Mouse (Mus musculus) thymus, adult 2 months (tissue): ENCODE measurements around the gene Thrap3. TPM values are rescaled to one million over a fixed set of nuclear protein-coding genes. Genes with fewer than 3 reads are reported as not detected.

Experiments
- DNase-seq: peaks from one replicate; pipeline ENCODE4 v3.0.0; 2021
- H3K27ac ChIP-seq: fragments of 200-500 bp; 2 replicates; pipeline ENCODE4 v1.5.1; 2012; ENCODE audit warnings: low read length, control low read depth; ENCODE audit not compliant: control insufficient read depth, insufficient read depth
- H3K27me3 ChIP-seq: fragments of 200-500 bp; 2 replicates; pipeline ENCODE4 v1.6.1; 2012; ENCODE audit warnings: mild to moderate bottlenecking, low read length, moderate library complexity, mixed read lengths; ENCODE audit not compliant: control insufficient read depth, insufficient read depth
- H3K36me3 ChIP-seq: fragments of 200-500 bp; 2 replicates; pipeline ENCODE4 v1.6.1; 2012; ENCODE audit warnings: mild to moderate bottlenecking, low read length, moderate library complexity; ENCODE audit not compliant: control insufficient read depth, insufficient read depth
- H3K4me1 ChIP-seq: fragments of 200-500 bp; replicated peaks from 2 replicates; pipeline ENCODE4 v1.6.1; 2012; ENCODE audit warnings: low read length; ENCODE audit not compliant: control insufficient read depth, insufficient read depth
- H3K4me3 ChIP-seq: fragments of 200-500 bp; 2 replicates; pipeline ENCODE4 v1.5.1; 2012; ENCODE audit warnings: mild to moderate bottlenecking, low read length, control low read depth, moderate library complexity; ENCODE audit not compliant: control insufficient read depth, insufficient read depth
- CTCF ChIP-seq: fragments of 200-500 bp; IDR thresholded peaks from 2 replicates; pipeline ENCODE4 v1.5.1; 2012; ENCODE audit warnings: mild to moderate bottlenecking, control low read depth, low read length, moderate library complexity, borderline replicate concordance; ENCODE audit not compliant: control insufficient read depth, poor library complexity, insufficient read depth; ENCODE audit errors: extremely low read depth
- POLR2A ChIP-seq: fragments of 200-500 bp; IDR thresholded peaks from 2 replicates; pipeline ENCODE4 v1.6.1; 2012; ENCODE audit warnings: mild to moderate bottlenecking, low read length, control low read depth, moderate library complexity; ENCODE audit not compliant: control insufficient read depth, poor library complexity, insufficient read depth; ENCODE audit errors: extremely low read depth
- WGBS: fragments of 180-500 bp; shearing (Covaris S2); methylation state at CpG from one replicate; pipeline ENCODE4 v1.1.7; 2018; 5-methylcytosine and 5-hydroxymethylcytosine counted together
- polyA plus RNA-seq: library from polyadenylated mRNA; depleted of rRNA; stranded (reverse); fragments of >200 nt; gene quantifications from 2 replicates; pipeline ENCODE4 v1.2.3, GENCODE M21; 2012

The Thrap3 gene
- polyA plus RNA-seq, 1 experiment = 91.8 TPM

DNA sequence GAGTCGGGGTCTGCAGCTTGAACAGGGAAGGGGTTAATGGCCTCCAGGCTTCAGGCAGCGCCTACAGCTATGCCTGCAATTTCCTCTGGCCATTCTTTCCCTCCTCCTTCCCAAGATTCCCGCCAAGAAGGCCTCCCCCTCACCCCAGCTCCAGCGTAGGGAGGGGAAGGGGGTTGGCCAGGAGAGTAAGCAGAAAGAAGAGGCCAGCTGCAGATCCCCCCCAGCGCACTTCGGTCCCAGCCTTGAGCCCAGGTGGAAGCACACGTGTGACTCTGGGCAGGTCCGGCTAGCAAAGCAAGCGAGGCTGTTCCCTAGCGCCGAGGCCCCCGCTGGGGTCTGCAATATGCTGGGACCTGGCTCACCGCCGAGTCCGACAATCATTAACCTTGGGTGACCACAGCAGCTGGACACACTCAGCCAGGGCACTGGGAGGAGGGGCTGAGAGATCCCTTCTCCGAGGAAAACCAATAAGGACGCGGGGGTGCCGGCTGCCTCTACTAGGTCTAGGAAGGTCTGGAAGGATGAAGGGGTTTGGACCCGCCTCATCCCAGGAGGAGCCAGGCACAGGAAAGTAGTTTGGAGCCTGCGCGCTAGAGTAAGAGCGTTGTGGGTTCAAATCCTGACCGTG lies 54.9 kb downstream of the Thrap3 start, which contains the start of gene Eva1b:
Gene Eva1b, plus strand, starts transcription at position 212 of the 628 bp plus-strand sequence.
- Histone ChIP-seq H3K4me3 (peak within 1 kb of the TSS; percentile 73), H3K27me3 (no peaks in the 10 kb centered on the region), H3K27ac (no peak within 1 kb of the TSS), H3K36me3 (no peaks in the 10 kb centered on the region), H3K4me1 (peaks cover 24% of the 10 kb centered on the region)
- peak; percentile 19 for DNase-seq
- WGBS = 59% methylated on average over 24 of the region's 24 CpGs
- TF ChIP-seq POLR2A (no peak), CTCF (0 out of 2 replicates have a peak, but pooled peaks have one; percentile 8)

DNA sequence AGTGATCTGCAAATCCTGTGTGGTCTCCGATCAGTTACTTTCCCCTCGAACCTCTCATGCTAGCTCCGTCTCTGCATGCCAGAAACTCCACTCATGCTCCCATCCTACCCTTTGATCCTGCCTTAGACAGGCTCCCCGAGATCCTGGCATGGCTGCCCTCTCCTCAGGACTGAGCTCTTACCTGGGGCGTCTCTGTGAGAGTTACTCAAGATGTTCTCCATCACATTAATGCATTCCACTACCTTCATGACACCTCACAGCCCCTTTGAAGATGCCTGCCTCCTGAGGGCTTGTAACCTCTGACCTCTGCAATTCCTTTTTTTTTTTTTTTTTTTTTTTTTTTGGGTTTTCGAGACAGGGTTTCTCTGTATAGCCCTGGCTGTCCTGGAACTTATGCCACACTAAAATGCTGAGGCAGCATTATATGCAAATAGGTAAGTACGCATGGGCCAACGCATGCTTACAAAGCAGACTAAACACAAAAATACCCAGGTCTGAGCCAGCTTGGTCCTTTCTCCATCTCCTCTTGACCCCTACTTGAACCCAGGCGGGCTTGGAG lies 55.5 kb downstream of the Thrap3 start:
- Histone ChIP-seq H3K4me1 (peaks cover 24% of the 10 kb centered on the region), H3K27ac (no peak overlapping the region), H3K36me3 (no peaks in the 10 kb centered on the region), H3K27me3 (no peaks in the 10 kb centered on the region), H3K4me3 (no peak overlapping the region)
- 88% methylated on average over 9 of the region's 9 CpGs for WGBS
- DNase-seq = no peak
- no peak for TF ChIP-seq CTCF
- no peak for TF ChIP-seq POLR2A

DNA sequence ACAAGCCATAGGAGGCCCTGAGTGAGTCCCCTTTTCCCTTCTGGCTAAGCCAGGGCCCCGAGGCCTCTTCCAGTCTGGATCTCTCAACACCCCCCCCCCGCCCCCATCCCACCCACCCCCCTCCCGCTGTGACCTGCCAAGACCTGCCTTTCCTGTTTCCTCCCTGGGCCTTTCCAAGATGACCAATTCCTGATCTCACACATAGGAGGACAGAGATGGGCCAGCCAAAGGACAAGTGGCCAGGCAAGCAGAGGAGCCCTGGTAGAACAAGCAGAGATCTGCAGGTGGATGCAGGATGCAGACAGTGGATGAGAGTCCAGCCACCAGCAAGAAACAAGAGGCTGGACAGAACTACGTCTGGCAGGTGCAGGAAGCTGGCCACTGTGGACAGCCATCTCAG lies 57.2 kb downstream of the Thrap3 start:
- H3K27me3 ChIP-seq = no peaks in the 10 kb centered on the region
- DNase-seq = no peak
- no peak overlapping the region for H3K4me3 ChIP-seq
- H3K36me3 ChIP-seq = no peaks in the 10 kb centered on the region
- H3K4me1 ChIP-seq = peaks cover 23% of the 10 kb centered on the region
- 90% methylated on average over 4 of the region's 4 CpGs for WGBS
- no peak overlapping the region for H3K27ac ChIP-seq
- TF ChIP-seq CTCF (no peak), POLR2A (no peak)

DNA sequence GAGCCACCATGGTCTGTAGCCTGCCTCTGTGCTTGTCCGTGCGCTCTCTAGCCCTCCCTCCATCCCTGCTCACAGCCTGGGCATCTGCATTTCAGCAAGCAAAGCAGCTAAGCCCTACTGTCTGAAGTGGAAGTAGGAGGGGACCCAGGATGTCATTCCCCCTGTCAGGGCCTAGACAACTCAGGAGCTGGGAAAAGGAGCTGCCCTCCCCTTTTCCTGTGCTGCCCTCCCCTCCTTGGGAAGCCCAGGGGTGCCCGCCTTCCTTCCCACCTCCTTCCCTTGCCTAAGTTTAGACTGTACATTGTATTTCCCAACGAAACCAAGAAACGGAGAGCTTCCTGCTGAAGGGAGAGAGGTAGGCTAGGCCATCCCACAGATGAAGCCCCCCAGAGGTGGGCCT lies 61.5 kb downstream of the Thrap3 start:
- no peaks in the 10 kb centered on the region for H3K4me1 ChIP-seq
- TF ChIP-seq CTCF = no peak
- TF ChIP-seq POLR2A = no peak
- peaks cover 25% of the 10 kb centered on the region for H3K36me3 ChIP-seq
- no peak overlapping the region for H3K27ac ChIP-seq
- 96% methylated on average over 5 of the region's 5 CpGs for WGBS
- no peak overlapping the region for H3K4me3 ChIP-seq
- DNase-seq = no peak
- H3K27me3 ChIP-seq = no peaks in the 10 kb centered on the region

DNA sequence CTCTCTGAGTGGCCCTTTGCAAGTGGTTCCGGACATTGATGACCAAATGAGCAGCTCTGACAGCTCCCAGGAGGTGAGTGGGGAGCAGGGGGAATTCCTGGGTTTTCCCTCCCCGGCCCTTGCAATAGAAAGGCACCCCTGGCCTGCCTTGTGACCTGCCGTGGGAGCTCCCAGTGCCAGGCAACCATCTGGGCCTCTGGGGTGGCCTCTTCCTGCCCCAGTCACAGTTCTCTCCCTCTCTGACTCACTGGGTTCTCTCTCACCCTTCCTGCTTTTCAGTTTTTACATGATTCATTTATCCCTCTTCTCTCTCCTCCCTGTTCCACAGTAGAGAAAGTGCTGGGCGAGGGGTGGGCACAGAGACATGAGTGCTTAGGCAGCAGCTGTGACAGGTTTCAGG lies 64.8 kb downstream of the Thrap3 start:
- peaks cover 25% of the 10 kb centered on the region for H3K36me3 ChIP-seq
- TF ChIP-seq POLR2A = no peak
- no peak for TF ChIP-seq CTCF
- H3K27me3 ChIP-seq = no peaks in the 10 kb centered on the region
- H3K4me3 ChIP-seq = no peak overlapping the region
- no peak for DNase-seq
- 82% methylated on average over 4 of the region's 4 CpGs for WGBS
- H3K4me1 ChIP-seq = no peaks in the 10 kb centered on the region
- H3K27ac ChIP-seq = no peak overlapping the region

DNA sequence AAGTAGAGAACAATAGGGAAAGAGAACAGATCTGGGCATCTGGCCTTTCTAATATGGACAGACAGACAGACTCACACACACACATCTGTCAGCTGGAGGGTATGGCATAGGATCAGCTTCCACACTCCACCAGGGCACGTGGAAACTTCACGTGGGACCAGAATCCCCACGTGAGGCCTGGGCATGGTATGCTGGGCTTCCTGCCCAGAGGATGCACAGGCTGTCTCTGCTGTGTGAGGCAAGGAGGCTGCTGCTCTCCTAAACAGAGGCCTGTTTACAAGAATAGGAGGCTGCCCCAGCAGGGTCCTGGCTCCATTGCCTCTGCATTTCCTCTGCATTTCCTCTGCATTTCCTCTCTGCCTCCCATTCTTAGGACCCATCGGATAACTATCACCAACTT lies 67.9 kb downstream of the Thrap3 start:
- WGBS = 96% methylated on average over 4 of the region's 4 CpGs
- Histone ChIP-seq H3K27ac (no peak overlapping the region), H3K36me3 (peaks cover 27% of the 10 kb centered on the region), H3K27me3 (no peaks in the 10 kb centered on the region), H3K4me3 (no peak overlapping the region), H3K4me1 (no peaks in the 10 kb centered on the region)
- TF ChIP-seq CTCF = no peak
- TF ChIP-seq POLR2A = no peak
- DNase-seq = no peak
